Comparison of ENCODE assay signal across 8 mouse cellular contexts in genomic region chr15:89591723-89592455, GRCm38 (mm10). TPM values are rescaled to one million over a fixed set of nuclear protein-coding genes. Genes with fewer than 3 reads are reported as not detected.
DNase-seq lines count a peak whose midpoint lies in the region; ATAC-seq and TF ChIP-seq lines count a peak whose summit lies in the region.

TSS of gene Rabl2 (minus strand) at chr15:89591923.

- H3K9ac ChIP-seq in embryonic facial prominence, embryonic 13.5 days: peak within 1 kb of the TSS; percentile 79
- peak within 1 kb of the TSS; percentile 74 for H3K9ac ChIP-seq in limb, embryonic 12.5 days (replicated peaks)
- peak within 1 kb of the TSS; percentile 90 for H3K9ac ChIP-seq in midbrain, embryonic 15.5 days

- ATAC-seq in embryonic facial prominence, embryonic 13.5 days (ENCODE audit: insufficient number of reproducible peaks, insufficient read depth, low FRiP score, low TSS enrichment, low read depth): peak; percentile 90
- peak; percentile 96 for ATAC-seq in limb, embryonic 12.5 days (ENCODE audit: insufficient number of reproducible peaks, insufficient read depth, low FRiP score, low TSS enrichment, low read depth)
- peak; percentile 97 for ATAC-seq in midbrain, embryonic 15.5 days (replicated peaks)

- H3K4me1 ChIP-seq in embryonic facial prominence, embryonic 13.5 days: peaks cover 17% of the 10 kb centered on the region; the same call in 1 of the 2 replicates
- H3K4me1 ChIP-seq in kidney, adult 2 months (ENCODE audit: control insufficient read depth, insufficient read depth, low read length): peaks cover 4% of the 10 kb centered on the region; the same call in 1 of the 2 replicates
- H3K4me1 ChIP-seq in limb, embryonic 12.5 days (replicated peaks): peaks cover 13% of the 10 kb centered on the region
- peaks cover 27% of the 10 kb centered on the region for H3K4me1 ChIP-seq in midbrain, embryonic 15.5 days
- no peaks in the 10 kb centered on the region; the same call in 1 of the 2 replicates for H3K4me1 ChIP-seq in spleen, adult 2 months (ENCODE audit: control insufficient read depth, insufficient read depth, insufficient read length)

- H3K27me3 ChIP-seq in embryonic facial prominence, embryonic 13.5 days: no peaks in the 10 kb centered on the region
- no peaks in the 10 kb centered on the region for H3K27me3 ChIP-seq in kidney, adult 2 months (replicated peaks; ENCODE audit: control insufficient read depth, insufficient read depth, low read length)
- H3K27me3 ChIP-seq in limb, embryonic 12.5 days: 0 out of 2 replicates have a peak, but pooled peaks cover 1% of the 10 kb centered on the region
- H3K27me3 ChIP-seq in midbrain, embryonic 15.5 days (replicated peaks): no peaks in the 10 kb centered on the region
- peaks cover 2% of the 10 kb centered on the region; the same call in 1 of the 2 replicates for H3K27me3 ChIP-seq in spleen, adult 2 months (ENCODE audit: control insufficient read depth, insufficient read depth, low read length)

- peak within 1 kb of the TSS; percentile 74 for H3K4me2 ChIP-seq in embryonic facial prominence, embryonic 13.5 days
- H3K4me2 ChIP-seq in limb, embryonic 12.5 days: peak within 1 kb of the TSS; percentile 85
- peak within 1 kb of the TSS; percentile 96 for H3K4me2 ChIP-seq in midbrain, embryonic 15.5 days

- H3K4me3 ChIP-seq in embryonic facial prominence, embryonic 13.5 days: peak within 1 kb of the TSS; percentile 76
- H3K4me3 ChIP-seq in kidney, adult 2 months (ENCODE audit: insufficient read depth, low read depth, low read length): peak within 1 kb of the TSS; percentile 55
- peak within 1 kb of the TSS; percentile 78 for H3K4me3 ChIP-seq in limb, embryonic 12.5 days (replicated peaks)
- H3K4me3 ChIP-seq in midbrain, embryonic 15.5 days: peak within 1 kb of the TSS; percentile 93
- peak within 1 kb of the TSS; percentile 74 for H3K4me3 ChIP-seq in spleen, adult 2 months (ENCODE audit: extremely low read depth, insufficient read depth, insufficient read length)

- WGBS in embryonic facial prominence, embryonic 13.5 days: under 1% methylated on average over 35 of the region's 35 CpGs
- WGBS in kidney, adult 2 months: under 1% methylated on average over 35 of the region's 35 CpGs
- WGBS in limb, embryonic 12.5 days: under 1% methylated on average over 35 of the region's 35 CpGs
- under 1% methylated on average over 35 of the region's 35 CpGs for WGBS in midbrain, embryonic 15.5 days
- WGBS in spleen, adult 2 months: 1% methylated on average over 35 of the region's 35 CpGs

- TF ChIP-seq CTCF in kidney, adult 2 months (conservative IDR thresholded peaks at IDR 0.05; ENCODE audit: insufficient read depth, insufficient read length, low read depth, low read length): no peak
- no peak for TF ChIP-seq CTCF in spleen, adult 2 months (IDR thresholded peaks at IDR 0.05; ENCODE audit: extremely low read depth, insufficient read depth, insufficient read length, insufficient replicate concordance)

- peaks cover 10% of the 10 kb centered on the region for H3K36me3 ChIP-seq in embryonic facial prominence, embryonic 13.5 days
- H3K36me3 ChIP-seq in kidney, adult 2 months (ENCODE audit: control insufficient read depth, insufficient read depth, low read length): no peaks in the 10 kb centered on the region
- H3K36me3 ChIP-seq in limb, embryonic 12.5 days: peaks cover 18% of the 10 kb centered on the region; the same call in 1 of the 2 replicates
- 0 out of 2 replicates have a peak, but pooled peaks cover 5% of the 10 kb centered on the region for H3K36me3 ChIP-seq in midbrain, embryonic 15.5 days (replicated peaks)
- H3K36me3 ChIP-seq in spleen, adult 2 months (ENCODE audit: control insufficient read depth, insufficient read depth, low read length): no peaks in the 10 kb centered on the region

- peak; percentile 50 for TF ChIP-seq POLR2A in kidney, adult 2 months (IDR thresholded peaks at IDR 0.05; ENCODE audit: low read depth, low read length)
- TF ChIP-seq POLR2A in spleen, adult 2 months (IDR thresholded peaks at IDR 0.05; ENCODE audit: low read depth, low read length): no peak

- DNase-seq in 3134 (ENCODE audit: extremely low read depth, insufficient read length, low spot score): peak; percentile 92
- peak; percentile 92 to 94 for DNase-seq in adrenal gland, postnatal 36 days
- DNase-seq in heart, adult 18-20 months: peak; percentile 89 to 91
- DNase-seq in kidney, adult 2 months: peak; percentile 90
- peak; percentile 32 to 73 for DNase-seq in spleen, adult 2 months (ENCODE audit: low read depth in 1 of 2, low spot score in 2 of 2)

- peak within 1 kb of the TSS; percentile 40 for H3K27ac ChIP-seq in embryonic facial prominence, embryonic 13.5 days
- no peak within 1 kb of the TSS for H3K27ac ChIP-seq in kidney, adult 2 months (ENCODE audit: insufficient read depth, low read depth, low read length)
- H3K27ac ChIP-seq in limb, embryonic 12.5 days: peak within 1 kb of the TSS; percentile 45; the same call in 1 of the 2 replicates
- peak within 1 kb of the TSS; percentile 89 for H3K27ac ChIP-seq in midbrain, embryonic 15.5 days
- no peak within 1 kb of the TSS for H3K27ac ChIP-seq in spleen, adult 2 months (ENCODE audit: insufficient read depth, low read length)

- H3K9me3 ChIP-seq in embryonic facial prominence, embryonic 13.5 days: no peaks in the 10 kb centered on the region
- H3K9me3 ChIP-seq in limb, embryonic 12.5 days: no peaks in the 10 kb centered on the region
- no peaks in the 10 kb centered on the region for H3K9me3 ChIP-seq in midbrain, embryonic 15.5 days

RNA-seq across cellular contexts. Expression of gene Rabl2, which starts in this region (rescaled TPM):
- 10 to 100 TPM in 1 of 2 experiments, 1 to 10 TPM in 1; 8.4 to 10.9 TPM for total RNA-seq in adrenal gland, postnatal 36 days (2021)
- polyA plus RNA-seq in embryonic facial prominence, embryonic 13.5 days (2015; fragmentation: Nextera tagmentation; extraction: Ambion mirVana): 51.5 and 54.8 TPM in 2 replicates
- 1 to 10 TPM; 2.3 to 4.7 TPM for total RNA-seq in heart, adult 18-20 months (2021)
- polyA plus RNA-seq in kidney, adult 2 months (2012; rRNA removed): 16.9 and 18.1 TPM in 2 replicates
- polyA plus RNA-seq in limb, embryonic 12.5 days (2016; fragmentation: Nextera tagmentation; extraction: Ambion mirVana): 48.9 and 53.0 TPM in 2 replicates
- polyA plus RNA-seq in midbrain, embryonic 15.5 days (2015; fragmentation: Nextera tagmentation; extraction: Ambion mirVana): 81.3 and 92.1 TPM in 2 replicates
- polyA plus RNA-seq in spleen, adult 2 months (2012; rRNA removed): 2.9 and 3.1 TPM in 2 replicates

Comparison
In these comparisons a context has a peak if more than half of its experiments do, and no peak if none do; other contexts are left out.
1. H3K27ac ChIP-seq: peak in embryonic facial prominence, embryonic 13.5 days (single experiment), limb, embryonic 12.5 days (single experiment) and midbrain, embryonic 15.5 days (single experiment); none in kidney, adult 2 months (single experiment) and spleen, adult 2 months (single experiment).
2. Peak in every context shown above with its lines, with median percentiles within 50 percentile points of each other: DNase-seq, ATAC-seq, H3K4me2 ChIP-seq, H3K4me3 ChIP-seq and H3K9ac ChIP-seq.